Mouse (Mus musculus): Measurements from ENCODE around the gene Ptprg. TPM values are rescaled to one million over a fixed set of nuclear protein-coding genes. Genes with fewer than 3 reads are reported as not detected.

The Ptprg gene
- polyA plus RNA-seq, 1 experiment from 2014 or later = 38.5 TPM

- Histone ChIP-seq H3K4me1 (ENCODE audit: control insufficient read depth, insufficient read depth, low read depth, low read length) (no peaks in the 10 kb centered on the region), H3K9ac (ENCODE audit: low read depth, low read length) (no peak overlapping the region), H3K36me3 (ENCODE audit: control insufficient read depth, insufficient read depth, low read length) (no peaks in the 10 kb centered on the region), H3K4me3 (ENCODE audit: low read length) (no peak overlapping the region), H3K9me3 (ENCODE audit: control insufficient read depth, low read length) (no peaks in the 10 kb centered on the region), H3K27ac (ENCODE audit: low read depth, low read length) (no peak overlapping the region), H3K27me3 (replicated peaks; ENCODE audit: control insufficient read depth, insufficient read depth, low read length) (no peaks in the 10 kb centered on the region), H3K4me2 (ENCODE audit: low read length) (no peak overlapping the region)
- 97% methylated on average over 1 of the region's 1 CpGs for WGBS
- ATAC-seq = no peak
These were observed 284.4 kb downstream of the Ptprg start for GRCm38 (mm10) chr14:11837714-11838113.

GRCm38 (mm10) chr14:11841621-11842020, 288.3 kb downstream of the Ptprg start:
- Histone ChIP-seq H3K4me1 (ENCODE audit: control insufficient read depth, insufficient read depth, low read depth, low read length) (no peaks in the 10 kb centered on the region), H3K9ac (ENCODE audit: low read depth, low read length) (no peak overlapping the region), H3K4me2 (ENCODE audit: low read length) (no peak overlapping the region), H3K36me3 (ENCODE audit: control insufficient read depth, insufficient read depth, low read length) (no peaks in the 10 kb centered on the region), H3K27ac (ENCODE audit: low read depth, low read length) (no peak overlapping the region), H3K4me3 (ENCODE audit: low read length) (no peak overlapping the region), H3K27me3 (replicated peaks; ENCODE audit: control insufficient read depth, insufficient read depth, low read length) (no peaks in the 10 kb centered on the region), H3K9me3 (ENCODE audit: control insufficient read depth, low read length) (no peaks in the 10 kb centered on the region)
- 85% methylated on average over 4 of the region's 4 CpGs for WGBS
- ATAC-seq = no peak

DNA sequence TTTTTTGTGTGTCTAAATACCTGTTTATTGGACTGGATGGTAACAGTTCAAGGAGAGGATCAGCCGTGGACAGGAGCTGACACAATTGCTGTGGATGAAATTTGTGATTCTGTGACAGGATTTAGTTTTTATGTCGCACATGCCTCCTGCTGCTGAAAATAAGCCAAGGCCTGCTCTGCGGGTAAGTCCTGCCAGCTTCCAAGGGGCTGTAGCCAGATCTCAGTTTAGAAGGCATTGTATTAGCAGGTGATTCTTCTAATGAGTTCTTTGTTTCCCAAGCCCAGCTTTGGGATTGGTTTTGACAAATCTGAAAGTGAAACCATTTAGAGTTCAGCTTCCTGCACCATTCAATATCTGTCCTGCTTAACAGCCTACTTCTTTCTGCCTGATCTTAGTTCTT, 299.6 kb downstream of the Ptprg start:
- Histone ChIP-seq H3K4me2 (ENCODE audit: low read length) (no peak overlapping the region), H3K9me3 (ENCODE audit: control insufficient read depth, low read length) (no peaks in the 10 kb centered on the region), H3K9ac (ENCODE audit: low read depth, low read length) (no peak overlapping the region), H3K27me3 (replicated peaks; ENCODE audit: control insufficient read depth, insufficient read depth, low read length) (no peaks in the 10 kb centered on the region), H3K27ac (ENCODE audit: low read depth, low read length) (no peak overlapping the region), H3K4me3 (ENCODE audit: low read length) (no peak overlapping the region), H3K36me3 (ENCODE audit: control insufficient read depth, insufficient read depth, low read length) (no peaks in the 10 kb centered on the region), H3K4me1 (ENCODE audit: control insufficient read depth, insufficient read depth, low read depth, low read length) (no peaks in the 10 kb centered on the region)
- 0 out of 2 replicates have a peak, but pooled peaks have one; percentile 15 for ATAC-seq
- WGBS = 50% methylated on average over 3 of the region's 3 CpGs

DNA sequence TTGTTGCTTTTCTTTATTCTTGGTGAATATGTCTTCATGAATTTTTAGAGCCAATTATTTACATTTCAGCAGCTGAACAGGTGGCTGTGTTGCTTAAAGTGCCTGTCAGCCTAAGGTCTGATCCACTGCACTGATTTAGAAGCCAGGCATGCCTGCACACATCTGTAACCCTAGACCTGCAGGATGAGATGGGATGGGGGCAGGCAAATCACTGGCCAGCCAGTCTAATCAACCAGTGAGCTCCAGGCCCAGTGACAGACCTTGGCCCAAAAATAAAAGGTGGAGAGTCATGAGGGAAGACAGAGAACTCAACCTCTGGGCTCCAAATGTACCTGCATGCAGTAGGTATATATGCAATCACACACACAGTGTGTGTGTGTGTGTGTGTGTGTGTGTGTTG, 302.2 kb downstream of the Ptprg start:
- Histone ChIP-seq H3K27ac (ENCODE audit: low read depth, low read length) (no peak overlapping the region), H3K27me3 (replicated peaks; ENCODE audit: control insufficient read depth, insufficient read depth, low read length) (no peaks in the 10 kb centered on the region), H3K4me1 (ENCODE audit: control insufficient read depth, insufficient read depth, low read depth, low read length) (no peaks in the 10 kb centered on the region; the same call in 1 of the 2 replicates), H3K9ac (ENCODE audit: low read depth, low read length) (no peak overlapping the region), H3K4me3 (ENCODE audit: low read length) (no peak overlapping the region), H3K36me3 (ENCODE audit: control insufficient read depth, insufficient read depth, low read length) (no peaks in the 10 kb centered on the region), H3K4me2 (ENCODE audit: low read length) (no peak overlapping the region), H3K9me3 (ENCODE audit: control insufficient read depth, low read length) (no peaks in the 10 kb centered on the region)
- ATAC-seq = no peak

DNA sequence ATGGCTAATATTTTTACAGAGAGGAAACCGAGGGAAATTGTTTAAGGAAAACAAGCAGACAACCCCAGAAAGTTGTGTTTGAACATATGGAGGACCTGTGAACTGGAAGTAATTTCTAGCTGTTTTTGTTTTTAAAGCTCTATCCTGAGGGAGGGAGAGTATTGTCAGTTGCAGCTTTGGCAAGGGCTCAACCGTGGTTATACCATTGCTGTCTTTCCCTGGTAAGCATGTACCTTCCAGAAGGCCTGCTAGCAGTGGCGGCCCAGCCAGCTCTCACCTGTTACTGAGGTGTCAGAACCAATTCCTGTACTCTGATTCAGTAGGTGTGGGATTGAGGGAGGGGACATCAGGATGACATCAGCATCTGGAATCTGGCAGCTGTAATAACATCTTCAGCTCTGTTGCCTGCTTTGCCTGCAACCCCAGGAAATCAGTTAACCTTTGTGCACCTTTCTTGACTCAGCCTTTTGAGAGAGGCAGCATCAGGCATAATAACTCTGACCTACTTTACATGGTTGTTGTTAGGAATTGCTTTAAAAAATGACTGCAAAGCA, 304.7 kb downstream of the Ptprg start:
- no peak overlapping the region for H3K4me3 ChIP-seq (ENCODE audit: low read length)

DNA sequence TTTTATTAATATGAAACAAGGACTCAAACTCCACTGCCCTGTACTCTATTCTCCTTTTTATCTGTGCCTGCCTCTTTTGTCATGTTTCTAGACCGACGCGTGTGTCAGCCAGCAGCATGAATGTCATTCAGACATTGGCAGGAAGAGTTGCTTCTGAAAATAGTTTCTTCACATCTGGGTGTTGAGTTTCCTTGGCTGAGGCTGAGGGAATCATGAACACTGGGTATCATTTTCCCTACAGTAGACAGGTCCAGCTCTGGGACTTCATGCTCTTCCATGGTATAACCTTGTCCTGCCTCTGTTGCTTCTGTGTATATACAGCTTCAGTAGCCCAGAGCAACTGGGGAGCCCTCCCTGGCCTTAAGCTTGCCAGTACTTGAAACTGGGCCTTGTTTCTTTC, 310.0 kb downstream of the Ptprg start:
- Histone ChIP-seq H3K27me3 (replicated peaks; ENCODE audit: control insufficient read depth, insufficient read depth, low read length) (no peaks in the 10 kb centered on the region), H3K9me3 (ENCODE audit: control insufficient read depth, low read length) (no peaks in the 10 kb centered on the region), H3K27ac (ENCODE audit: low read depth, low read length) (no peak overlapping the region), H3K9ac (ENCODE audit: low read depth, low read length) (no peak overlapping the region), H3K4me1 (ENCODE audit: control insufficient read depth, insufficient read depth, low read depth, low read length) (no peaks in the 10 kb centered on the region; the same call in 1 of the 2 replicates), H3K4me3 (ENCODE audit: low read length) (no peak overlapping the region), H3K4me2 (ENCODE audit: low read length) (no peak overlapping the region), H3K36me3 (ENCODE audit: control insufficient read depth, insufficient read depth, low read length) (no peaks in the 10 kb centered on the region)
- no peak for ATAC-seq
- 70% methylated on average over 3 of the region's 3 CpGs for WGBS

More for the DNA sequence above, 304.7 kb downstream of the Ptprg start:
- Histone ChIP-seq H3K27ac (ENCODE audit: low read depth, low read length) (no peak overlapping the region), H3K9me3 (ENCODE audit: control insufficient read depth, low read length) (no peaks in the 10 kb centered on the region), H3K36me3 (ENCODE audit: control insufficient read depth, insufficient read depth, low read length) (no peaks in the 10 kb centered on the region), H3K4me2 (ENCODE audit: low read length) (no peak overlapping the region), H3K4me1 (ENCODE audit: control insufficient read depth, insufficient read depth, low read depth, low read length) (no peaks in the 10 kb centered on the region; the same call in 1 of the 2 replicates), H3K9ac (ENCODE audit: low read depth, low read length) (no peak overlapping the region), H3K27me3 (replicated peaks; ENCODE audit: control insufficient read depth, insufficient read depth, low read length) (no peaks in the 10 kb centered on the region)
- 76% methylated on average over 3 of the region's 3 CpGs for WGBS
- ATAC-seq = peak; percentile 35; the same call in 1 of the 2 replicates

DNA sequence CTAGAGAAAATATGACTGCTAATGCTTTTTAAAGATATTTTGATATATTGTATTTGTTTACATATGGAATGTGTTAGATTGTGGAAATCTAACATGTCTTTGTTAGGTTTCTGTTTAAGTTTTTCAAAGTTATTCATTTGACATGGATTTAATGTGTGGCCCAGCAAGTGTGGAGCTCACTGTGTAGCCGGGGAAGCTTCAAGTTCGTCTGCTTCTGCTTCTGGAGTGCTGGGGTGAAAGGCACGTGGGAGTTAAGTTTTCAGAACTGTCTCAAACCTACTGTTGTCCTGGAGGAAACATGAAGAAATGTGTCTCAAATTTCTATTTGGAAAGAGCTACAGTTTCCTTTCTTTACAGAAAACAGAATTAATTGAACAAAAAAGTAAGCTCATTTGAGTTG, 311.5 kb downstream of the Ptprg start:
- WGBS = 55% methylated on average over 3 of the region's 3 CpGs
- no peaks in the 10 kb centered on the region for H3K4me1 ChIP-seq (ENCODE audit: control insufficient read depth, insufficient read depth, low read depth, low read length)

DNA sequence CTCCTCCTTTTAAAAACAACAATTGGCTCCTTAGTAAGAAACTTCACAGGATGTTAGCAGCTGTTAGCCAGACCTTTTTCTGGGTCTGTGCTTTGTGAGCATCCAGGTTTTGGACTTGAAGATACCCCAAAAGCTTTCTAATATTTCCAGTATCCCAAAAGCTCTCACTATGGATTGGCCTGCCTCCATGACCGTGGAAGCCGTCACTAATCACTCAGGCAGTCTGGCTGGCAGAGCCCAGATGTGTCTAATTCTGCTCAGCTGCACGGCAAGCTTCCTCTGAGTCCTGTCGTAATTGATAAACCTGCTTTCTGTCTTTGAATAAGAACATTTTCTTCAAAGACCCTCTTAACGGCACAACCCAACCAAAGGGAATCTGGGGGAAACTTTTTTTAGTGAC, 312.0 kb downstream of the Ptprg start:
- Histone ChIP-seq H3K4me1 (ENCODE audit: control insufficient read depth, insufficient read depth, low read depth, low read length) (no peaks in the 10 kb centered on the region), H3K9ac (ENCODE audit: low read depth, low read length) (no peak overlapping the region), H3K4me3 (ENCODE audit: low read length) (no peak overlapping the region), H3K9me3 (ENCODE audit: control insufficient read depth, low read length) (no peaks in the 10 kb centered on the region), H3K27ac (ENCODE audit: low read depth, low read length) (no peak overlapping the region), H3K4me2 (ENCODE audit: low read length) (no peak overlapping the region), H3K36me3 (ENCODE audit: control insufficient read depth, insufficient read depth, low read length) (no peaks in the 10 kb centered on the region), H3K27me3 (replicated peaks; ENCODE audit: control insufficient read depth, insufficient read depth, low read length) (no peaks in the 10 kb centered on the region)
- no peak for ATAC-seq
- 32% methylated on average over 5 of the region's 5 CpGs for WGBS

More for the DNA sequence above, 311.5 kb downstream of the Ptprg start:
- no peak for ATAC-seq
- H3K4me3 ChIP-seq (ENCODE audit: low read length) = no peak overlapping the region
- no peak overlapping the region for H3K27ac ChIP-seq (ENCODE audit: low read depth, low read length)
- H3K36me3 ChIP-seq (ENCODE audit: control insufficient read depth, insufficient read depth, low read length) = no peaks in the 10 kb centered on the region
- no peak overlapping the region for H3K9ac ChIP-seq (ENCODE audit: low read depth, low read length)
- H3K27me3 ChIP-seq (replicated peaks; ENCODE audit: control insufficient read depth, insufficient read depth, low read length) = no peaks in the 10 kb centered on the region
- H3K9me3 ChIP-seq (ENCODE audit: control insufficient read depth, low read length) = no peaks in the 10 kb centered on the region
- H3K4me2 ChIP-seq (ENCODE audit: low read length) = no peak overlapping the region

DNA sequence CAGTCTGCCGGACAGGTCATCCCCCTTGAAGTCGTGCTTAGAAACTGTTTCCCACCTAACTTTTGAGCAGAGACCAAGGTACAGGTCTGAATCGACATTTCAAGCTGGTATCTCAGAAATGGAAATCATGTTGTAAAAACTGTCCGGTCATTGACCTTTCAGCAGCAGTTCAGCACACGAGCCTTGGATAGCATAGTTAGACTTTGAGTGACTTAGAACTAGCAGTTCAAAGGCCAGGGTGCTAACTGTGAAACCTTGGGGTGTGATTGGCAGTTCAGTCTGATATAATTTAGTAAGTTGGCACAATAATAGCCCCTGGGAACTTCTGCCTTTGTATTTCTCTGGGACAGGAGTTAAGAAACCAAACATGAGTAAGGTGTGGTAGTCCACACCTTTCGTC, 312.5 kb downstream of the Ptprg start:
- Histone ChIP-seq H3K27ac (ENCODE audit: low read depth, low read length) (no peak overlapping the region), H3K4me2 (ENCODE audit: low read length) (no peak overlapping the region), H3K4me1 (ENCODE audit: control insufficient read depth, insufficient read depth, low read depth, low read length) (no peaks in the 10 kb centered on the region), H3K9ac (ENCODE audit: low read depth, low read length) (no peak overlapping the region), H3K27me3 (replicated peaks; ENCODE audit: control insufficient read depth, insufficient read depth, low read length) (no peaks in the 10 kb centered on the region), H3K4me3 (ENCODE audit: low read length) (no peak overlapping the region), H3K9me3 (ENCODE audit: control insufficient read depth, low read length) (no peaks in the 10 kb centered on the region), H3K36me3 (ENCODE audit: control insufficient read depth, insufficient read depth, low read length) (no peaks in the 10 kb centered on the region)
- WGBS = 89% methylated on average over 6 of the region's 6 CpGs
- no peak for ATAC-seq

DNA sequence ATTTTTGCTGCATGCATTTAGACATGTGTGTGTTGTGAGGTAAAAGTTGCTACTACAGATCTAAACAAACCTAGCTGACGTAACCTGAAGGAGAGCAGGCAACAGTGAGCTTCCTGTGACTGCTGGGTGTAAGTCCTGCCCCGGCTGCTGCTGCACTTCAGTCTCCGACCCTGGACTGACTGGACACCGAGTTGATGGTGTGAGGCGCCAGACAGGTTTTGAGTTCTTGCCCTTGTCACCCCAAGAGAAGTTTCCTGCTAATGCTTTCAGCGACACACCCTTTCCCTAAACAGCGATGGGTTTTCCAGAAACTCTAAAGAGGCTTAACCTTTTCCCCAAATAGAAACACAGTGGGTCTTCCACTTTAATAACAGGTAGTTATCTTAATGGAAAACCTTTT, 313.1 kb downstream of the Ptprg start:
- no peak overlapping the region for H3K4me3 ChIP-seq (ENCODE audit: low read length)
- H3K36me3 ChIP-seq (ENCODE audit: control insufficient read depth, insufficient read depth, low read length) = no peaks in the 10 kb centered on the region
- H3K27me3 ChIP-seq (replicated peaks; ENCODE audit: control insufficient read depth, insufficient read depth, low read length) = no peaks in the 10 kb centered on the region
- H3K4me1 ChIP-seq (ENCODE audit: control insufficient read depth, insufficient read depth, low read depth, low read length) = no peaks in the 10 kb centered on the region
- no peak overlapping the region for H3K27ac ChIP-seq (ENCODE audit: low read depth, low read length)
- no peak for ATAC-seq
- H3K9me3 ChIP-seq (ENCODE audit: control insufficient read depth, low read length) = no peaks in the 10 kb centered on the region
- no peak overlapping the region for H3K4me2 ChIP-seq (ENCODE audit: low read length)
- no peak overlapping the region for H3K9ac ChIP-seq (ENCODE audit: low read depth, low read length)
- WGBS = 91% methylated on average over 7 of the region's 7 CpGs
